Mouse (Mus musculus) hindbrain, embryonic 15.5 days (tissue): ENCODE measurements at regions not wholly inside any gene's neighbourhood (a gene's known extent, or its start where the extent isn't known, plus 50 kb on each side); places are given as distances from the start of the nearest gene placed in this dataset.

ENCODE experiments used
- ATAC-seq: fragments of 200-750 bp; cut with Nextera tagmentation; 2 replicates; pipeline ENCODE4 v1.8.0; 2017; ENCODE audit warnings: low read depth, moderate number of reproducible peaks, moderate TSS enrichment; ENCODE audit not compliant: low FRiP score
- H3K27ac ChIP-seq: fragments of 300-500 bp; sonication (generic); replicated peaks from 2 replicates; pipeline ENCODE4 v1.5.1; 2015; ENCODE audit warnings: mild to moderate bottlenecking, inconsistent platforms
- H3K27me3 ChIP-seq: fragments of 300-500 bp; sonication (generic); 2 replicates; pipeline ENCODE4 v1.6.1; 2015; ENCODE audit warnings: control low read depth, inconsistent platforms
- H3K36me3 ChIP-seq: fragments of 300-500 bp; sonication (generic); 2 replicates; pipeline ENCODE4 v1.6.1; 2015; ENCODE audit warnings: control low read depth, inconsistent platforms
- H3K4me1 ChIP-seq: fragments of 300-500 bp; sonication (generic); replicated peaks from 2 replicates; pipeline ENCODE4 v1.6.1; 2015; ENCODE audit warnings: control low read depth, inconsistent platforms
- H3K4me2 ChIP-seq: fragments of 300-500 bp; sonication (generic); 2 replicates; pipeline ENCODE4 v1.6.1; 2015; ENCODE audit warnings: moderate library complexity, mild to moderate bottlenecking, inconsistent platforms
- H3K4me3 ChIP-seq: fragments of 300-500 bp; sonication (generic); 2 replicates; pipeline ENCODE4 v1.5.1; 2015; ENCODE audit warnings: mild to moderate bottlenecking, inconsistent platforms
- H3K9ac ChIP-seq: fragments of 300-500 bp; sonication (generic); 2 replicates; pipeline ENCODE4 v1.6.1; 2015; ENCODE audit warnings: inconsistent platforms
- H3K9me3 ChIP-seq: fragments of 300-500 bp; sonication (generic); 2 replicates; pipeline ENCODE4 v1.6.1; 2016; ENCODE audit warnings: control low read depth, inconsistent platforms
- WGBS: fragments of 180-500 bp; shearing (Covaris S2); methylation state at CpG from one replicate; pipeline ENCODE4 v1.1.7; 2015; 5-methylcytosine and 5-hydroxymethylcytosine counted together

- Histone ChIP-seq H3K4me1 (peaks cover 28% of the 10 kb centered on the region), H3K9ac (no peak overlapping the region), H3K27me3 (no peaks in the 10 kb centered on the region), H3K9me3 (no peaks in the 10 kb centered on the region), H3K4me3 (no peak overlapping the region), H3K36me3 (no peaks in the 10 kb centered on the region), H3K4me2 (no peak overlapping the region), H3K27ac (no peak overlapping the region)
- 81% methylated on average over 8 of the region's 8 CpGs for WGBS
- no peak for ATAC-seq
Measured at GRCm38 (mm10) chr3:101524905-101525304, 79.6 kb downstream of the Atp1a1 start.

- Histone ChIP-seq H3K9me3 (no peaks in the 10 kb centered on the region), H3K4me3 (no peak overlapping the region), H3K27ac (no peak overlapping the region), H3K9ac (no peak overlapping the region), H3K27me3 (no peaks in the 10 kb centered on the region), H3K4me2 (no peak overlapping the region), H3K36me3 (no peaks in the 10 kb centered on the region), H3K4me1 (peaks cover 28% of the 10 kb centered on the region)
- no peak for ATAC-seq
- 59% methylated on average over 6 of the region's 6 CpGs for WGBS
Measured at GRCm38 (mm10) chr3:101524444-101524843, 80.0 kb downstream of the Atp1a1 start.

- H3K27me3 ChIP-seq = no peaks in the 10 kb centered on the region
- ATAC-seq = no peak
Measured at GRCm38 (mm10) chr3:101523239-101523638, 81.2 kb downstream of the Atp1a1 start.

GRCm38 (mm10) chr3:101522246-101522920, 82.1 kb downstream of the Atp1a1 start:
- Histone ChIP-seq H3K4me1 (peaks cover 24% of the 10 kb centered on the region), H3K4me2 (no peak overlapping the region), H3K9me3 (no peaks in the 10 kb centered on the region), H3K4me3 (no peak overlapping the region), H3K36me3 (no peaks in the 10 kb centered on the region), H3K27me3 (no peaks in the 10 kb centered on the region), H3K9ac (no peak overlapping the region), H3K27ac (peak overlapping the region; percentile 3; the same call in 1 of the 2 replicates)
- ATAC-seq = peak; percentile 37; the same call in 1 of the 2 replicates
- WGBS = 39% methylated on average over 9 of the region's 9 CpGs

More at GRCm38 (mm10) chr3:101523239-101523638, 81.2 kb downstream of the Atp1a1 start:
- Histone ChIP-seq H3K4me3 (no peak overlapping the region), H3K4me2 (no peak overlapping the region), H3K9ac (no peak overlapping the region), H3K36me3 (no peaks in the 10 kb centered on the region), H3K27ac (0 out of 2 replicates have a peak overlapping the region, but pooled peaks have one; percentile 3), H3K4me1 (peaks cover 23% of the 10 kb centered on the region), H3K9me3 (no peaks in the 10 kb centered on the region)
- WGBS = 34% methylated on average over 5 of the region's 5 CpGs

- peaks cover 32% of the 10 kb centered on the region for H3K4me1 ChIP-seq
- 53% methylated on average over 5 of the region's 5 CpGs for WGBS
- H3K27ac ChIP-seq = no peak overlapping the region
- no peak overlapping the region for H3K4me3 ChIP-seq
- no peaks in the 10 kb centered on the region for H3K9me3 ChIP-seq
- no peak overlapping the region for H3K9ac ChIP-seq
- H3K27me3 ChIP-seq = no peaks in the 10 kb centered on the region
- H3K4me2 ChIP-seq = no peak overlapping the region
- no peaks in the 10 kb centered on the region for H3K36me3 ChIP-seq
- no peak for ATAC-seq
Measured at GRCm38 (mm10) chr3:101521155-101521554, 83.3 kb downstream of the Atp1a1 start.

- 78% methylated on average over 6 of the region's 6 CpGs for WGBS
- H3K4me1 ChIP-seq = peaks cover 32% of the 10 kb centered on the region
- no peak overlapping the region for H3K27ac ChIP-seq
Measured at GRCm38 (mm10) chr3:101520115-101520514, 84.4 kb downstream of the Atp1a1 start.

GRCm38 (mm10) chr3:101519551-101519950, 84.9 kb downstream of the Atp1a1 start:
- no peaks in the 10 kb centered on the region for H3K27me3 ChIP-seq
- H3K4me1 ChIP-seq = peaks cover 32% of the 10 kb centered on the region
- no peak overlapping the region for H3K4me2 ChIP-seq
- H3K27ac ChIP-seq = 0 out of 2 replicates have a peak overlapping the region, but pooled peaks have one; percentile 29
- H3K4me3 ChIP-seq = no peak overlapping the region
- WGBS = 95% methylated on average over 5 of the region's 5 CpGs
- no peaks in the 10 kb centered on the region for H3K36me3 ChIP-seq
- H3K9ac ChIP-seq = no peak overlapping the region
- H3K9me3 ChIP-seq = no peaks in the 10 kb centered on the region
- no peak for ATAC-seq

More at GRCm38 (mm10) chr3:101520115-101520514, 84.4 kb downstream of the Atp1a1 start:
- Histone ChIP-seq H3K9ac (no peak overlapping the region), H3K4me3 (no peak overlapping the region), H3K4me2 (no peak overlapping the region), H3K36me3 (no peaks in the 10 kb centered on the region), H3K27me3 (no peaks in the 10 kb centered on the region), H3K9me3 (no peaks in the 10 kb centered on the region)
- ATAC-seq = no peak

- H3K27me3 ChIP-seq = no peaks in the 10 kb centered on the region
- no peak overlapping the region for H3K4me3 ChIP-seq
- no peak overlapping the region for H3K4me2 ChIP-seq
- no peak overlapping the region for H3K9ac ChIP-seq
- WGBS = 30% methylated on average over 6 of the region's 6 CpGs
- no peaks in the 10 kb centered on the region for H3K36me3 ChIP-seq
- H3K27ac ChIP-seq = peak overlapping the region; percentile 29; the same call in 1 of the 2 replicates
- H3K9me3 ChIP-seq = no peaks in the 10 kb centered on the region
- peaks cover 39% of the 10 kb centered on the region for H3K4me1 ChIP-seq
- ATAC-seq = no peak
Measured at GRCm38 (mm10) chr3:101518810-101519209, 85.7 kb downstream of the Atp1a1 start.

- peak overlapping the region; percentile 12; the same call in 1 of the 2 replicates for H3K27ac ChIP-seq
- H3K9me3 ChIP-seq = no peaks in the 10 kb centered on the region
- peaks cover 39% of the 10 kb centered on the region for H3K4me1 ChIP-seq
- no peaks in the 10 kb centered on the region for H3K27me3 ChIP-seq
- WGBS = 86% methylated on average over 6 of the region's 6 CpGs
- H3K4me3 ChIP-seq = no peak overlapping the region
- H3K9ac ChIP-seq = no peak overlapping the region
- H3K36me3 ChIP-seq = no peaks in the 10 kb centered on the region
- H3K4me2 ChIP-seq = no peak overlapping the region
- ATAC-seq = no peak
Measured at GRCm38 (mm10) chr3:101517547-101517946, 86.9 kb downstream of the Atp1a1 start.

GRCm38 (mm10) chr3:101516781-101517499, 87.5 kb downstream of the Atp1a1 start:
- 41% methylated on average over 15 of the region's 15 CpGs for WGBS
- ATAC-seq = peak; percentile 28; the same call in 1 of the 2 replicates

GRCm38 (mm10) chr3:101515566-101515965, 88.9 kb downstream of the Atp1a1 start:
- no peak overlapping the region for H3K4me2 ChIP-seq
- ATAC-seq = no peak
- H3K27me3 ChIP-seq = no peaks in the 10 kb centered on the region
- H3K36me3 ChIP-seq = no peaks in the 10 kb centered on the region
- WGBS = 94% methylated on average over 7 of the region's 7 CpGs
- H3K27ac ChIP-seq = no peak overlapping the region
- H3K4me1 ChIP-seq = peaks cover 33% of the 10 kb centered on the region
- H3K9me3 ChIP-seq = no peaks in the 10 kb centered on the region
- H3K9ac ChIP-seq = no peak overlapping the region
- no peak overlapping the region for H3K4me3 ChIP-seq

More at GRCm38 (mm10) chr3:101516781-101517499, 87.5 kb downstream of the Atp1a1 start:
- Histone ChIP-seq H3K4me1 (peaks cover 33% of the 10 kb centered on the region), H3K4me3 (no peak overlapping the region), H3K4me2 (no peak overlapping the region), H3K9ac (no peak overlapping the region), H3K36me3 (no peaks in the 10 kb centered on the region), H3K27ac (peak overlapping the region; percentile 12; the same call in 1 of the 2 replicates), H3K27me3 (no peaks in the 10 kb centered on the region), H3K9me3 (no peaks in the 10 kb centered on the region)

GRCm38 (mm10) chr3:101513611-101514311, 90.7 kb downstream of the Atp1a1 start:
- Histone ChIP-seq H3K9me3 (no peaks in the 10 kb centered on the region), H3K4me2 (no peak overlapping the region), H3K9ac (no peak overlapping the region), H3K4me3 (no peak overlapping the region), H3K4me1 (peaks cover 26% of the 10 kb centered on the region), H3K27me3 (no peaks in the 10 kb centered on the region), H3K36me3 (no peaks in the 10 kb centered on the region), H3K27ac (peak overlapping the region; percentile 46)
- ATAC-seq = peak; percentile 52; the same call in 1 of the 2 replicates
- WGBS = 29% methylated on average over 13 of the region's 13 CpGs
